Mouse (Mus musculus): Measurements from ENCODE around the gene Rho. TPM values are rescaled to one million over a fixed set of nuclear protein-coding genes. Genes with fewer than 3 reads are reported as not detected.

Gene Rho
- 0.08 and 0.13 TPM in 2 replicates for polyA plus RNA-seq (2015; fragmentation: Nextera tagmentation; extraction: Ambion mirVana)

DNA sequence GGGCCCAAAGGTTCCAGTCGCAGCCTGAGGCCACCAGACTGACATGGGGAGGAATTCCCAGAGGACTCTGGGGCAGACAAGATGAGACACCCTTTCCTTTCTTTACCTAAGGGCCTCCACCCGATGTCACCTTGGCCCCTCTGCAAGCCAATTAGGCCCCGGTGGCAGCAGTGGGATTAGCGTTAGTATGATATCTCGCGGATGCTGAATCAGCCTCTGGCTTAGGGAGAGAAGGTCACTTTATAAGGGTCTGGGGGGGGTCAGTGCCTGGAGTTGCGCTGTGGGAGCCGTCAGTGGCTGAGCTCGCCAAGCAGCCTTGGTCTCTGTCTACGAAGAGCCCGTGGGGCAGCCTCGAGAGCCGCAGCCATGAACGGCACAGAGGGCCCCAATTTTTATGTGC, at the start of gene Rho:
Rho (plus strand) TSS at position 110 of the 400 bp plus-strand sequence.

DNA sequence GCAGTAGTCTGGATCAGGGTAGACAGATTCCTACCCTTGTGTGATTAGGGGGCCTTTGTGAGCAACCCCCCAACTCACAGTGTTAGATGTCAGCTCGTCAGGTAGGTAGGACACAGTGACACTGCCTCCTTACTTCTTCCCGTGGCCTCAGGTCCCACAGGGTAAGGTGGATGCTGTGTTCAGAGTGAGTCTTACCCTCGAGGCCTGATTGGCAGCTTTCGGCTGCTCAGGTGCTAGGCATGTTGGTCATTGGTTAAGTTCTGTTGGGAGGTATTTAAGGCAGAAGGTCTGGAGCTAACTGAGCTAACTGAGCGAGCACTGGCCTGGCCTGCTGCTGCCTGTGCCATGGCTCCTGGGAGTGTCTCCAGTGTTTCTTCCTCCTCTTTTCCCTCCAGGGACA, 13.1 kb downstream of the Rho start, which contains the start of gene H1foo:
H1foo (plus strand) TSS at position 301 of the 400 bp plus-strand sequence.

Other genes with a start within 250 kb of the Rho start
- gene Tmem40, start 169.3 kb upstream of the Rho start, polyA plus RNA-seq (2015; fragmentation: Nextera tagmentation; extraction: Ambion mirVana): 32.7 and 35.0 TPM in 2 replicates
- gene Cand2, start 157.2 kb upstream of the Rho start, polyA plus RNA-seq (2015; fragmentation: Nextera tagmentation; extraction: Ambion mirVana): 2.1 and 2.8 TPM in 2 replicates
- gene Rpl32, start 123.0 kb upstream of the Rho start, polyA plus RNA-seq (2015; fragmentation: Nextera tagmentation; extraction: Ambion mirVana): 2,197 and 2,236 TPM in 2 replicates
- 0.13 and 0.18 TPM in 2 replicates for gene Efcab12, start 93.3 kb upstream of the Rho start, polyA plus RNA-seq (2015; fragmentation: Nextera tagmentation; extraction: Ambion mirVana)
- gene Mbd4, start 78.4 kb upstream of the Rho start, polyA plus RNA-seq (2015; fragmentation: Nextera tagmentation; extraction: Ambion mirVana): 12.2 and 14.4 TPM in 2 replicates
- 3.8 and 4.0 TPM in 2 replicates for gene Ift122, start 78.3 kb upstream of the Rho start, polyA plus RNA-seq (2015; fragmentation: Nextera tagmentation; extraction: Ambion mirVana)
- not detected in 2 replicates for gene H1foo, start 13.2 kb downstream of the Rho start, polyA plus RNA-seq (2015; fragmentation: Nextera tagmentation; extraction: Ambion mirVana)
- 14.8 and 18.5 TPM in 2 replicates for gene Plxnd1, start 63.3 kb downstream of the Rho start, polyA plus RNA-seq (2015; fragmentation: Nextera tagmentation; extraction: Ambion mirVana)

All from spleen, postnatal 0 days (tissue).